Mouse (Mus musculus) Patski (cell line): Measurements from ENCODE around the gene Rpl23. TPM values are rescaled to one million over a fixed set of nuclear protein-coding genes. Genes with fewer than 3 reads are reported as not detected.

Source experiments
- ATAC-seq: fragments of 100-300 bp; one replicate; pipeline ENCODE4 v1.8.0; 2021
- CTCF ChIA-PET: fragments of 350-600 bp; sonication (Branson Sonifier 250); formaldehyde crosslinking; loops from one replicate; lab custom pipeline; 2022; ENCODE audit warnings: inconsistent platforms; lab: Charles Lee
- POLR2A ChIA-PET: fragments of 350-600 bp; sonication (Branson Sonifier 250); formaldehyde crosslinking; loops from one replicate; lab custom pipeline; 2022; ENCODE audit warnings: antibody characterized with exemption, inconsistent platforms; lab: Charles Lee
- DNase-seq: peaks from one replicate; pipeline ENCODE4 v3.0.0-alpha.2; 2011; ENCODE audit warnings: low read depth, low spot score
- H3K27me3 ChIP-seq: fragments of 371-371 bp; one replicate; pipeline ENCODE4 v1.5.1; 2021
- CTCF ChIP-seq: fragments of 100-300 bp; IDR thresholded peaks from one replicate; pipeline ENCODE4 v1.5.1; 2021
- in situ Hi-C: fragments of 300-500 bp; cut with MboI; formaldehyde crosslinking; loops from 3 replicates; pipeline ENCODE4 v1.11.1; 2018; ENCODE audit warnings: low pct_unique_long_range_greater_than_20kb, mixed read lengths
- polyA plus RNA-seq: library from polyadenylated mRNA; unstranded; gene quantifications from one replicate; pipeline ENCODE4 v1.2.3, GENCODE M21; 2021

Rpl23 gene
- polyA plus RNA-seq, 1 experiment from 2014 or later = 568 TPM

GRCm38 (mm10) chr11:97733689-97734088 is 48.5 kb downstream of the Rpl23 start:
- ATAC-seq = no peak
- in situ Hi-C loops = no loop called here
- POLR2A ChIA-PET = no interaction called here
- DNase-seq = no peak
- CTCF ChIA-PET = interaction anchor here (1.5 kb wide), 1 partner anchor 8 kb away, joined by 4 read pairs; no protein-coding TSS in a partner anchor
- no peak for TF ChIP-seq CTCF
- no peaks in the 10 kb centered on the region for H3K27me3 ChIP-seq

GRCm38 (mm10) chr11:97728730-97729129 is 53.5 kb downstream of the Rpl23 start:
- ChIA-PET CTCF (no interaction called here), POLR2A (interaction anchor here (1.8 kb wide), 1 partner anchor 26 kb away, joined by 4 read pairs; the partner anchor contains the start of gene Psmb3)
- ATAC-seq (no peak), DNase-seq (no peak)
- in situ Hi-C loops = no loop called here
- TF ChIP-seq CTCF = no peak
- no peaks in the 10 kb centered on the region for H3K27me3 ChIP-seq

- DNase-seq = no peak
- no peaks in the 10 kb centered on the region for H3K27me3 ChIP-seq
- no peak for ATAC-seq
- in situ Hi-C loops = no loop called here
- no peak for TF ChIP-seq CTCF
- ChIA-PET POLR2A (interaction anchor here (1.8 kb wide), 1 partner anchor 25 kb away, joined by 4 read pairs; the partner anchor contains the start of gene Psmb3), CTCF (no interaction called here)
These were observed 53.9 kb downstream of the Rpl23 start for GRCm38 (mm10) chr11:97728311-97728710.

Other genes starting within 250 kb of the Rpl23 start
- 1.8 TPM for gene Srcin1, start 206.3 kb downstream of the Rpl23 start, polyA plus RNA-seq
- gene Epop, start 152.7 kb downstream of the Rpl23 start, polyA plus RNA-seq = 5.3 TPM
- 28.1 TPM for gene Mllt6, start 119.0 kb downstream of the Rpl23 start, polyA plus RNA-seq
- gene Cisd3, start 96.6 kb downstream of the Rpl23 start, polyA plus RNA-seq = 60.3 TPM
- gene Pcgf2, start 81.9 kb downstream of the Rpl23 start, polyA plus RNA-seq = 47.3 TPM
- 246 TPM for gene Psmb3, start 79.0 kb downstream of the Rpl23 start, polyA plus RNA-seq
- 30.9 TPM for gene Pip4k2b, start 37.7 kb downstream of the Rpl23 start, polyA plus RNA-seq
- gene Cwc25, start 15.9 kb downstream of the Rpl23 start, polyA plus RNA-seq = 20.1 TPM
- 0.10 TPM for gene 1700001P01Rik, start 6.5 kb downstream of the Rpl23 start, polyA plus RNA-seq
- gene Lasp1, start 16.6 kb upstream of the Rpl23 start, polyA plus RNA-seq = 246 TPM
- 1.5 TPM for gene B230217C12Rik, start 58.3 kb upstream of the Rpl23 start, polyA plus RNA-seq
- gene Fbxo47, start 101.7 kb upstream of the Rpl23 start, polyA plus RNA-seq = 1.5 TPM
- gene Plxdc1, start 204.0 kb upstream of the Rpl23 start, polyA plus RNA-seq = 0.41 TPM
- 2.0 TPM for gene Arl5c, start 213.7 kb upstream of the Rpl23 start, polyA plus RNA-seq
- gene Cacnb1, start 240.6 kb upstream of the Rpl23 start, polyA plus RNA-seq = 6.0 TPM
- 1,363 TPM for gene Rpl19, start 244.3 kb upstream of the Rpl23 start, polyA plus RNA-seq